Mouse (Mus musculus) kidney, adult 2 months (tissue): Measurements from ENCODE around the gene Casp8ap2.

Source experiments
- CTCF ChIP-seq: fragments of 200-500 bp; conservative IDR thresholded peaks from 2 replicates; pipeline ENCODE4 v1.5.1; 2011; ENCODE audit warnings: low read depth, mild to moderate bottlenecking, control low read depth, low read length, moderate library complexity, mixed read lengths; ENCODE audit not compliant: insufficient read depth, insufficient read length
- POLR2A ChIP-seq: fragments of 200-500 bp; IDR thresholded peaks from one replicate; pipeline ENCODE4 v1.6.1; 2011; ENCODE audit warnings: low read depth, low read length, control low read depth

DNA sequence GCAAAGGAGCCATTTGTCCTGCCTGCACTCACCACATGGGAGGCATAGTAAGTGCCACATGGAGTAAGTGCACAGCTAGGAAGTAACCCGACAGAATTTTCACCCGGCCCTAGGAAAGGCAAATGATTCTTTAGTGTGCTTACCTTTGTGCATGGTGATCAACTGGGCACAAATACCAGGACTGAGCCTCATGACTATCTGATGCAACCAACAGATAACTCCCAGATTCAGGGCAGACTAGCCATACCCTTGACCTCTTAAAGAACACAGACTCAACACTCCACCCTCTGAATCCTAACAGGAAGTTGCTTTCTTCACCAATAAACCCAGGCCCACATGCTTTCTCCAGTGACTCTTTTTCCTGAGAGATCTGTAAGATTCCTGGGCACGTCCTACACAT, 43.8 kb upstream of the Casp8ap2 start:
- TF ChIP-seq POLR2A (no peak), CTCF (no peak)
